Mouse (Mus musculus): ENCODE results near the gene Man2c1.

Man2c1 gene
- long read RNA-seq, experiment 1, transcript Man2c1-211 (26 exons, 3,820 nt), result major isoform, 25 of 38 reads
- long read RNA-seq, experiment 1, partial matches to known transcripts, result 7 of 38 reads
- long read RNA-seq, experiment 1, other reads (novel, unspliced or antisense), result 4 of 38 reads
- long read RNA-seq, experiment 2, transcript Man2c1-211 (26 exons, 3,820 nt), result major isoform, 18 of 35 reads
- long read RNA-seq, experiment 2, partial matches to known transcripts, result 7 of 35 reads
- long read RNA-seq, experiment 2, other reads (novel, unspliced or antisense), result 9 of 35 reads

- intact Hi-C loops (cut with DNase I), result loop anchor here (5.0 kb wide), 4 partner anchors 59 to 204 kb away; partner anchors contain the start of genes Sin3a, Snupn and Snx33
Observed at GRCm38 (mm10) chr9:57130577-57131433, at the start of gene Man2c1. Gene Man2c1, plus strand, starts transcription at chr9:57130690.

GRCm38 (mm10) chr9:57082236-57082635, 48.3 kb upstream of the Man2c1 start:
- intact Hi-C loops (cut with DNase I), result no loop called here

- intact Hi-C loops (cut with DNase I), result loop anchor here (10.0 kb wide), 1 partner anchor 53 kb away; no protein-coding TSS in a partner anchor
Observed at GRCm38 (mm10) chr9:57117261-57117755, 13.2 kb upstream of the Man2c1 start.

GRCm38 (mm10) chr9:57129641-57130040, 849 bp upstream of the Man2c1 start:
- intact Hi-C loops (cut with DNase I), result loop anchor here (5.0 kb wide), 4 partner anchors 57 to 202 kb away; partner anchors contain the start of genes Sin3a, Snupn and Snx33

- intact Hi-C loops (cut with DNase I), result no loop called here
Observed at GRCm38 (mm10) chr9:57137246-57137645, 6.8 kb downstream of the Man2c1 start.

- intact Hi-C loops (cut with DNase I), result no loop called here
Observed at GRCm38 (mm10) chr9:57137777-57138176, 7.3 kb downstream of the Man2c1 start.

GRCm38 (mm10) chr9:57138507-57138906, 8.0 kb downstream of the Man2c1 start:
- intact Hi-C loops (cut with DNase I), result no loop called here

GRCm38 (mm10) chr9:57139110-57139509, 8.6 kb downstream of the Man2c1 start:
- intact Hi-C loops (cut with DNase I), result no loop called here

- intact Hi-C loops (cut with DNase I), result no loop called here
Observed at GRCm38 (mm10) chr9:57139571-57139970, 9.1 kb downstream of the Man2c1 start.

- intact Hi-C loops (cut with DNase I), result no loop called here
Observed at GRCm38 (mm10) chr9:57141417-57142353, 11.2 kb downstream of the Man2c1 start.

GRCm38 (mm10) chr9:57143212-57143611, 12.7 kb downstream of the Man2c1 start:
- intact Hi-C loops (cut with DNase I), result no loop called here

- intact Hi-C loops (cut with DNase I), result no loop called here
Observed at GRCm38 (mm10) chr9:57144830-57145229, 14.3 kb downstream of the Man2c1 start.

- intact Hi-C loops (cut with DNase I), result no loop called here
Observed at GRCm38 (mm10) chr9:57146451-57147066, 16.1 kb downstream of the Man2c1 start.

GRCm38 (mm10) chr9:57147205-57148143, 17.0 kb downstream of the Man2c1 start:
- intact Hi-C loops (cut with DNase I), result no loop called here

- intact Hi-C loops (cut with DNase I), result no loop called here
Observed at GRCm38 (mm10) chr9:57148144-57148878, 17.8 kb downstream of the Man2c1 start, which contains the start of gene Neil1. Gene Neil1, minus strand, starts transcription at chr9:57148305.

GRCm38 (mm10) chr9:57149021-57149420, 18.5 kb downstream of the Man2c1 start:
- intact Hi-C loops (cut with DNase I), result no loop called here

GRCm38 (mm10) chr9:57150192-57150591, 19.7 kb downstream of the Man2c1 start:
- intact Hi-C loops (cut with DNase I), result no loop called here

- intact Hi-C loops (cut with DNase I), result no loop called here
Observed at GRCm38 (mm10) chr9:57152331-57152730, 21.8 kb downstream of the Man2c1 start.
